Mouse (Mus musculus): ENCODE results near the gene Ap1m2.

GRCm38 (mm10) chr9:21309150-21309741 is 2.9 kb downstream of the Ap1m2 start:
- TF ChIP-seq POLR2A (IDR thresholded peaks at IDR 0.05; ENCODE audit: low read depth, low read length) (no peak; the same call in 1 of the 2 replicates), CTCF (IDR thresholded peaks at IDR 0.05; ENCODE audit: extremely low read depth, insufficient read depth, insufficient read length, insufficient replicate concordance) (no peak)

All from spleen, adult 2 months (tissue).